Mouse (Mus musculus) spleen, adult 2 months (tissue): Measurements from ENCODE around the gene B3galt5. TPM values are rescaled to one million over a fixed set of nuclear protein-coding genes. Genes with fewer than 3 reads are reported as not detected.

Experiments used
- DNase-seq, 2 experiments: peaks; one replicate each; pipeline versions ENCODE4 v3.0.0 to v3.0.0-alpha.2; 2012 to 2021; ENCODE audit warnings: low spot score in 2 of 2, low read depth in 1 of 2
- H3K27ac ChIP-seq: fragments of 200-500 bp; 2 replicates; pipeline ENCODE4 v1.5.1; 2012; ENCODE audit warnings: low read length, inconsistent platforms; ENCODE audit not compliant: insufficient read depth
- H3K27me3 ChIP-seq: fragments of 200-500 bp; 2 replicates; pipeline ENCODE4 v1.6.1; 2012; ENCODE audit warnings: mild to moderate bottlenecking, moderate library complexity, low read length, inconsistent platforms; ENCODE audit not compliant: control insufficient read depth, insufficient read depth
- H3K36me3 ChIP-seq: fragments of 200-500 bp; 2 replicates; pipeline ENCODE4 v1.6.1; 2012; ENCODE audit warnings: mild to moderate bottlenecking, low read length, inconsistent platforms; ENCODE audit not compliant: control insufficient read depth, insufficient read depth
- H3K4me1 ChIP-seq: fragments of 200-500 bp; 2 replicates; pipeline ENCODE4 v1.6.1; 2011; ENCODE audit warnings: inconsistent platforms; ENCODE audit not compliant: control insufficient read depth, insufficient read depth, insufficient read length
- H3K4me3 ChIP-seq: fragments of 200-500 bp; 2 replicates; pipeline ENCODE4 v1.5.1; 2011; ENCODE audit warnings: mild to moderate bottlenecking, inconsistent platforms; ENCODE audit not compliant: insufficient read depth, insufficient read length; ENCODE audit errors: extremely low read depth
- CTCF ChIP-seq: fragments of 200-500 bp; IDR thresholded peaks from 2 replicates; pipeline ENCODE4 v1.5.1; 2011; ENCODE audit warnings: mild to moderate bottlenecking, inconsistent platforms; ENCODE audit not compliant: insufficient read depth, insufficient read length, insufficient replicate concordance; ENCODE audit errors: extremely low read depth
- POLR2A ChIP-seq: fragments of 200-500 bp; IDR thresholded peaks from 2 replicates; pipeline ENCODE4 v1.6.1; 2011; ENCODE audit warnings: low read depth, low read length, inconsistent platforms
- WGBS: fragments of 180-500 bp; shearing (Covaris S2); methylation state at CpG from one replicate; pipeline ENCODE4 v1.1.7; 2018; 5-methylcytosine and 5-hydroxymethylcytosine counted together
- polyA plus RNA-seq: library from polyadenylated mRNA; depleted of rRNA; stranded (reverse); fragments of >200 nt; gene quantifications from 2 replicates; pipeline ENCODE4 v1.2.3, GENCODE M21; 2012

Gene B3galt5
- polyA plus RNA-seq, 1 experiment: 0.13 TPM

- no peaks in the 10 kb centered on the region for H3K4me1 ChIP-seq
- TF ChIP-seq POLR2A (no peak), CTCF (no peak)
- 76% methylated on average over 8 of the region's 8 CpGs for WGBS
- no peaks in the 10 kb centered on the region for H3K27me3 ChIP-seq
- H3K36me3 ChIP-seq: no peaks in the 10 kb centered on the region
- no peak for DNase-seq
- H3K4me3 ChIP-seq: no peak overlapping the region
- no peak overlapping the region for H3K27ac ChIP-seq
Measured at GRCm38 (mm10) chr16:96229044-96229555, 6.5 kb upstream of the B3galt5 start.

GRCm38 (mm10) chr16:96230411-96230810, 5.2 kb upstream of the B3galt5 start:
- peak in 1 of 2 experiments; percentile 51 for DNase-seq
- peak; percentile 84; the same call in 1 of the 2 replicates for TF ChIP-seq CTCF
- no peak for TF ChIP-seq POLR2A
- Histone ChIP-seq H3K4me1 (no peaks in the 10 kb centered on the region), H3K4me3 (no peak overlapping the region), H3K27me3 (no peaks in the 10 kb centered on the region), H3K36me3 (no peaks in the 10 kb centered on the region), H3K27ac (no peak overlapping the region)
- 34% methylated on average over 11 of the region's 11 CpGs for WGBS

- TF ChIP-seq POLR2A (no peak), CTCF (no peak)
- no peak overlapping the region for H3K27ac ChIP-seq
Measured at GRCm38 (mm10) chr16:96231251-96231650, 4.3 kb upstream of the B3galt5 start.

GRCm38 (mm10) chr16:96231974-96232373, 3.6 kb upstream of the B3galt5 start:
- H3K4me1 ChIP-seq: no peaks in the 10 kb centered on the region
- H3K4me3 ChIP-seq: no peak overlapping the region
- H3K27ac ChIP-seq: no peak overlapping the region
- no peak for DNase-seq
- TF ChIP-seq POLR2A: no peak
- TF ChIP-seq CTCF: no peak
- H3K36me3 ChIP-seq: no peaks in the 10 kb centered on the region
- no peaks in the 10 kb centered on the region for H3K27me3 ChIP-seq
- 87% methylated on average over 8 of the region's 8 CpGs for WGBS

More at GRCm38 (mm10) chr16:96231251-96231650, 4.3 kb upstream of the B3galt5 start:
- WGBS: 93% methylated on average over 4 of the region's 4 CpGs
- Histone ChIP-seq H3K27me3 (no peaks in the 10 kb centered on the region), H3K4me1 (no peaks in the 10 kb centered on the region), H3K4me3 (no peak overlapping the region), H3K36me3 (no peaks in the 10 kb centered on the region)
- DNase-seq: no peak

- H3K27ac ChIP-seq: no peak overlapping the region
- WGBS: 89% methylated on average over 8 of the region's 8 CpGs
- no peaks in the 10 kb centered on the region for H3K4me1 ChIP-seq
- H3K27me3 ChIP-seq: no peaks in the 10 kb centered on the region
- TF ChIP-seq CTCF (no peak), POLR2A (no peak)
- no peak for DNase-seq
- H3K36me3 ChIP-seq: no peaks in the 10 kb centered on the region
- no peak overlapping the region for H3K4me3 ChIP-seq
Measured at GRCm38 (mm10) chr16:96233996-96234395, 1.6 kb upstream of the B3galt5 start.

GRCm38 (mm10) chr16:96244496-96244895, 8.9 kb downstream of the B3galt5 start:
- Histone ChIP-seq H3K4me3 (no peak overlapping the region), H3K27ac (no peak overlapping the region), H3K36me3 (no peaks in the 10 kb centered on the region), H3K27me3 (no peaks in the 10 kb centered on the region), H3K4me1 (no peaks in the 10 kb centered on the region)
- no peak for DNase-seq
- TF ChIP-seq CTCF: no peak
- no peak for TF ChIP-seq POLR2A
- WGBS: 90% methylated on average over 6 of the region's 6 CpGs

- H3K4me3 ChIP-seq: no peak overlapping the region
- TF ChIP-seq CTCF (no peak), POLR2A (no peak)
- 93% methylated on average over 7 of the region's 7 CpGs for WGBS
Measured at GRCm38 (mm10) chr16:96249635-96250034, 14.0 kb downstream of the B3galt5 start.

GRCm38 (mm10) chr16:96252146-96252545, 16.5 kb downstream of the B3galt5 start:
- TF ChIP-seq POLR2A: no peak
- Histone ChIP-seq H3K4me1 (no peaks in the 10 kb centered on the region), H3K4me3 (no peak overlapping the region), H3K36me3 (no peaks in the 10 kb centered on the region), H3K27me3 (no peaks in the 10 kb centered on the region), H3K27ac (no peak overlapping the region)
- DNase-seq: no peak
- WGBS: 97% methylated on average over 1 of the region's 1 CpGs

More at GRCm38 (mm10) chr16:96249635-96250034, 14.0 kb downstream of the B3galt5 start:
- H3K27ac ChIP-seq: no peak overlapping the region
- no peaks in the 10 kb centered on the region for H3K36me3 ChIP-seq
- H3K4me1 ChIP-seq: no peaks in the 10 kb centered on the region
- no peak for DNase-seq
- H3K27me3 ChIP-seq: no peaks in the 10 kb centered on the region
